Mouse (Mus musculus) MEL (cell line): Measurements from ENCODE around the gene Adgra1.

Experiments used
- BHLHE40 ChIP-seq: IDR thresholded peaks from 2 replicates; pipeline ENCODE4 v1.6.1; 2012; ENCODE audit warnings: low read depth, mild to moderate bottlenecking, inconsistent platforms, low read length, improper control_type of control experiment, borderline replicate concordance
- CTCF ChIP-seq, 3 experiments: IDR thresholded peaks in 2 of 3; conservative IDR thresholded peaks in 1 of 3; 2 replicates each; pipeline ENCODE4 v1.5.1; 2011 to 2012; ENCODE audit warnings: low read length in 3 of 3, low read depth in 2 of 3, mild to moderate bottlenecking in 2 of 3, improper control_type of control experiment in 1 of 3, inconsistent platforms in 1 of 3, mixed read lengths in 1 of 3, moderate library complexity in 1 of 3; ENCODE audit not compliant: control insufficient read depth in 1 of 3, insufficient read depth in 1 of 3, poor library complexity in 1 of 3, severe bottlenecking in 1 of 3
- JUND ChIP-seq: IDR thresholded peaks from 2 replicates; pipeline ENCODE4 v1.6.1; 2011; ENCODE audit warnings: low read depth, mild to moderate bottlenecking, improper control_type of control experiment, low read length

GRCm38 (mm10) chr7:139851098-139851497, 17.1 kb downstream of the Adgra1 start:
- TF ChIP-seq BHLHE40 (no peak), CTCF (IDR thresholded peaks at IDR 0.05 in 2 of 3, conservative IDR thresholded peaks at IDR 0.05 in 1 of 3; ENCODE audit: control insufficient read depth in 1 of 3, insufficient read depth in 1 of 3, low read depth in 2 of 3, low read length in 3 of 3, poor library complexity in 1 of 3, severe bottlenecking in 1 of 3) (no peak), JUND (no peak)
